In the genomic region with DNA sequence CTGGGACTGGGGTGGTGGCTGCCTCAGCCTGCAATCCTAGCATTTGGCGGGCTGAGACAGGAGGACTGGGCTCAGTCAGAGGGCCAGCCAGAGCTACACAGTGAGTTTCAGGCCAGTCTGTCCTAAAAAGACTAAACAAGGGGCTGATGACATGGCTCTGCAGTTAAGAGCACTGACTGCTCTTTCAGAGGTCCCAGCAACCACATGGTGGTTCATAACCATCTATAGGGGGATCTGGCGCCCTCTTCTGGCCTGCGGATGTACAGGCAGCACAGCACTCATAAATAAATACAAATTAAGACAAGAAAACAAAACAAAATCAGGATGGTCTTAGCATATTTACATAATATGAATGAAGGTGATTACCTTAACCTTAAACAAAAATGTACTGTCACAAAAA, we compare ENCODE assay signal across 8 mouse cellular contexts. TPM values are rescaled to one million over a fixed set of nuclear protein-coding genes. Genes with fewer than 3 reads are reported as not detected.
DNase-seq lines count a peak whose midpoint lies in the region; ATAC-seq and TF ChIP-seq lines count a peak whose summit lies in the region.

No protein-coding gene starts in this region.

- H3K4me1 ChIP-seq in bone marrow macrophage, adult 2 months (ENCODE audit: control insufficient read depth, insufficient read depth, low read length) = peaks cover 33% of the 10 kb centered on the region

- peak; percentile 81 for TF ChIP-seq CTCF in bone marrow macrophage, adult 2 months (IDR thresholded peaks at IDR 0.05; ENCODE audit: low read depth, low read length)

- no peak for ATAC-seq in CD4-positive, CD25-positive, alpha-beta regulatory T cell, adult 4 months
- ATAC-seq in erythroblast, adult 5-6 weeks (replicated peaks; ENCODE audit: low FRiP score, poor library complexity, severe bottlenecking) = peak; percentile 48
- ATAC-seq in megakaryocyte progenitor cell, adult 5-6 weeks (replicated peaks; ENCODE audit: poor library complexity) = peak; percentile 38

- peak overlapping the region; percentile 23 for H3K4me3 ChIP-seq in bone marrow macrophage, adult 2 months (ENCODE audit: insufficient read depth, low read length)

- TF ChIP-seq POLR2A in bone marrow macrophage, adult 2 months (IDR thresholded peaks at IDR 0.05; ENCODE audit: borderline replicate concordance, low read depth, low read length) = no peak

- DNase-seq in CD4-positive, CD25-positive, alpha-beta regulatory T cell, adult 2 months (ENCODE audit: low read depth, low spot score) = peak; percentile 91
- peak; percentile 82 for DNase-seq in heart, postnatal 4 days
- DNase-seq in left cerebral cortex, postnatal 36 days (ENCODE audit: low spot score in 2 of 2) = peak; percentile 33 to 43
- DNase-seq in spleen, adult 18-20 months = peak; percentile 58 to 83

- intact Hi-C loops in left cerebral cortex, postnatal 36 days (cut with DNase I) = no loop called here

- no peak overlapping the region for H3K27ac ChIP-seq in bone marrow macrophage, adult 2 months (ENCODE audit: insufficient read depth, low read depth, low read length)

RNA-seq across cellular contexts. Expression of a gene that starts 1.4 kb away (rescaled TPM):
- polyA plus RNA-seq in CD4-positive, CD25-positive, alpha-beta regulatory T cell, adult 4 months (2017; shearing (Covaris generic)) = 100 to 1,000 TPM; 529 to 546 TPM
- 392 and 428 TPM in 2 replicates for polyA plus RNA-seq in bone marrow macrophage, adult 2 months (2012; ENCODE audit: insufficient read depth, insufficient read length, missing spikeins)
- total RNA-seq in erythroblast, adult 5-6 weeks (2015; ENCODE audit: low replicate concordance) = 150 and 151 TPM in 2 replicates
- total RNA-seq in erythroblast, adult 5-6 weeks (2017; ENCODE audit: low replicate concordance) = 200 and 208 TPM in 2 replicates
- 10 to 100 TPM; 73.2 to 74.5 TPM for total RNA-seq in heart, postnatal 4 days (2021)
- 100 to 1,000 TPM; 116 to 138 TPM for total RNA-seq in left cerebral cortex, postnatal 36 days (2021)
- 216 and 219 TPM in 2 replicates for total RNA-seq in megakaryocyte progenitor cell, adult 5-6 weeks (2015)
- total RNA-seq in megakaryocyte progenitor cell, adult 5-6 weeks (2017) = 248 and 276 TPM in 2 replicates

RNA-seq across cellular contexts. Expression of a gene that starts 10.0 kb away (rescaled TPM):
- polyA plus RNA-seq in CD4-positive, CD25-positive, alpha-beta regulatory T cell, adult 4 months (2017; shearing (Covaris generic)) = 100 to 1,000 TPM; 223 to 361 TPM
- polyA plus RNA-seq in bone marrow macrophage, adult 2 months (2012; ENCODE audit: insufficient read depth, insufficient read length, missing spikeins) = 1,131 and 1,373 TPM in 2 replicates
- 2,585 and 2,588 TPM in 2 replicates for total RNA-seq in erythroblast, adult 5-6 weeks (2015; ENCODE audit: low replicate concordance)
- 1,104 and 1,368 TPM in 2 replicates for total RNA-seq in erythroblast, adult 5-6 weeks (2017; ENCODE audit: low replicate concordance)
- 100 to 1,000 TPM; 105 to 117 TPM for total RNA-seq in heart, postnatal 4 days (2021)
- total RNA-seq in left cerebral cortex, postnatal 36 days (2021) = 100 to 1,000 TPM; 258 to 266 TPM
- 413 and 462 TPM in 2 replicates for total RNA-seq in megakaryocyte progenitor cell, adult 5-6 weeks (2015)
- 119 and 154 TPM in 2 replicates for total RNA-seq in megakaryocyte progenitor cell, adult 5-6 weeks (2017)

RNA-seq across cellular contexts. Expression of a gene that starts 17.3 kb away (rescaled TPM):
- 100 to 1,000 TPM; 215 to 219 TPM for polyA plus RNA-seq in CD4-positive, CD25-positive, alpha-beta regulatory T cell, adult 4 months (2017; shearing (Covaris generic))
- polyA plus RNA-seq in bone marrow macrophage, adult 2 months (2012; ENCODE audit: insufficient read depth, insufficient read length, missing spikeins) = 97.3 and 97.6 TPM in 2 replicates
- total RNA-seq in erythroblast, adult 5-6 weeks (2015; ENCODE audit: low replicate concordance) = 103 and 110 TPM in 2 replicates
- total RNA-seq in erythroblast, adult 5-6 weeks (2017; ENCODE audit: low replicate concordance) = 291 and 294 TPM in 2 replicates
- total RNA-seq in heart, postnatal 4 days (2021) = 10 to 100 TPM; 40.2 to 41.9 TPM
- 10 to 100 TPM; 49.9 to 59.3 TPM for total RNA-seq in left cerebral cortex, postnatal 36 days (2021)
- 50.4 and 58.9 TPM in 2 replicates for total RNA-seq in megakaryocyte progenitor cell, adult 5-6 weeks (2015)
- 173 and 193 TPM in 2 replicates for total RNA-seq in megakaryocyte progenitor cell, adult 5-6 weeks (2017)

RNA-seq across cellular contexts. Expression of a gene that starts 49.1 kb away (rescaled TPM):
- under 1 TPM in 1 of 2 experiments, not detected in 1; 0.75 TPM for polyA plus RNA-seq in CD4-positive, CD25-positive, alpha-beta regulatory T cell, adult 4 months (2017; shearing (Covaris generic))
- not detected in 2 replicates for polyA plus RNA-seq in bone marrow macrophage, adult 2 months (2012; ENCODE audit: insufficient read depth, insufficient read length, missing spikeins)
- total RNA-seq in erythroblast, adult 5-6 weeks (2015; ENCODE audit: low replicate concordance) = 408 and 436 TPM in 2 replicates
- total RNA-seq in erythroblast, adult 5-6 weeks (2017; ENCODE audit: low replicate concordance) = 820 and 839 TPM in 2 replicates
- total RNA-seq in heart, postnatal 4 days (2021) = 1 to 10 TPM; 4.7 to 5.4 TPM
- not detected for total RNA-seq in left cerebral cortex, postnatal 36 days (2021)
- 8.0 and 15.9 TPM in 2 replicates for total RNA-seq in megakaryocyte progenitor cell, adult 5-6 weeks (2015)
- 15.3 and 29.2 TPM in 2 replicates for total RNA-seq in megakaryocyte progenitor cell, adult 5-6 weeks (2017)

Comparison
In these comparisons a context has a peak if more than half of its experiments do, and no peak if none do; other contexts are left out.
1. DNase-seq: peak in every context shown above with its lines; median percentile 91 in CD4-positive, CD25-positive, alpha-beta regulatory T cell, adult 2 months; 82 in heart, postnatal 4 days; 70 in spleen, adult 18-20 months; 38 in left cerebral cortex, postnatal 36 days.